13 mouse cellular contexts compared by ENCODE assay signal in the genomic region with DNA sequence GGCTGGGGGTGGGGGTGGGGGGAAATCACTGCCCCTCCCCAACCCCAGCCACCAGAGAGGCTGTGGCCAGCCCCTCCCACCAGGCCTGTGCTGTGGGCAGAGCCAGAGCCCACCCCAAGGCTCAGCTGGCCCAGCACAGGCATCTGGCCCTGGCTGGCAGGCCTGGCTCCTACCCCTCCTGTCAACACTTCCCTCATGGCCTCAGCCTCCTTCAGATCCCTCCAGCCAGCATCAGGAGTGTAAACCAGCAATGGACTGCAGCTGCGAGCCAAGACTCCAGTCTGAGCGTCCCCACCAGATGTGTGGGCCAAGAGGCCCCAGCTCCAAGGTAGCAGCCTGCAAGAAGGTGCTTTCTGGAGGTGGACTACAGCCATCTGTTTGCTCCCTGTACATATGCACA.
DNase-seq lines count a peak whose midpoint lies in the region; ATAC-seq and TF ChIP-seq lines count a peak whose summit lies in the region.
"Had no signal": no experiment of that assay in that cellular context is flagged by ENCODE, and none has a peak within 500 bp of the region (broad histone marks: within the 10 kb centered on the region; RNA-seq: fewer than 3 reads in every experiment).

No protein-coding gene starts in this region.

- no peaks in the 10 kb centered on the region for H3K27me3 ChIP-seq in hindbrain, embryonic 12.5 days
- no peaks in the 10 kb centered on the region for H3K27me3 ChIP-seq in hindbrain, embryonic 13.5 days
- no peaks in the 10 kb centered on the region for H3K27me3 ChIP-seq in neural tube, embryonic 11.5 days (ENCODE audit: control insufficient read depth, insufficient read depth, low read length)
- H3K27me3 ChIP-seq in stomach, postnatal 0 days (ENCODE audit: control insufficient read depth, insufficient read depth, low read length), result no peaks in the 10 kb centered on the region
- H3K27me3 ChIP-seq: forebrain, embryonic 12.5 days had no signal

- no peaks in the 10 kb centered on the region for H3K36me3 ChIP-seq in hindbrain, embryonic 12.5 days
- no peaks in the 10 kb centered on the region for H3K36me3 ChIP-seq in hindbrain, embryonic 13.5 days
- no peaks in the 10 kb centered on the region for H3K36me3 ChIP-seq in neural tube, embryonic 11.5 days (ENCODE audit: control insufficient read depth, insufficient read depth, low read length)
- H3K36me3 ChIP-seq in stomach, postnatal 0 days (ENCODE audit: control insufficient read depth, insufficient read depth, low read length), result no peaks in the 10 kb centered on the region
- H3K36me3 ChIP-seq: forebrain, embryonic 12.5 days; hindbrain, embryonic 10.5 days had no signal

- no peak for TF ChIP-seq EP300 in stomach, postnatal 0 days (optimal IDR thresholded peaks at IDR 0.05)

- no peak for DNase-seq in neural tube, embryonic 11.5 days (ENCODE audit: low spot score)
- DNase-seq in neural tube, embryonic 10.5 days (ENCODE audit: extremely low spot score, low spot score), result no peak
- peak; percentile 65 to 70 for DNase-seq in heart, postnatal 10 days
- no peak for DNase-seq in stomach, postnatal 0 days (ENCODE audit: low spot score)
- DNase-seq in ovary, adult 18-20 months (ENCODE audit: low spot score), result no peak
- DNase-seq in adrenal gland, postnatal 14 days, result no peak
- DNase-seq: cerebellum, adult 2 months; kidney, adult 9 months had no signal

- WGBS in hindbrain, embryonic 12.5 days, result 82% methylated on average over 2 of the region's 2 CpGs
- 61% methylated on average over 2 of the region's 2 CpGs for WGBS in hindbrain, embryonic 13.5 days
- 50% methylated on average over 2 of the region's 2 CpGs for WGBS in neural tube, embryonic 11.5 days
- WGBS in stomach, postnatal 0 days, result 63% methylated on average over 2 of the region's 2 CpGs

- TF ChIP-seq CTCF in stomach, postnatal 0 days (IDR thresholded peaks at IDR 0.05; ENCODE audit: low read depth), result no peak

- H3K9me3 ChIP-seq in hindbrain, embryonic 12.5 days (replicated peaks), result no peaks in the 10 kb centered on the region
- H3K9me3 ChIP-seq in hindbrain, embryonic 13.5 days, result no peaks in the 10 kb centered on the region
- H3K9me3 ChIP-seq in neural tube, embryonic 11.5 days (ENCODE audit: control insufficient read depth, low read length), result no peaks in the 10 kb centered on the region
- H3K9me3 ChIP-seq in stomach, postnatal 0 days (ENCODE audit: control insufficient read depth, low read length), result no peaks in the 10 kb centered on the region
- H3K9me3 ChIP-seq: forebrain, embryonic 12.5 days; hindbrain, embryonic 10.5 days had no signal

- H3K27ac ChIP-seq in hindbrain, embryonic 12.5 days, result peak overlapping the region; percentile 24; the same call in 1 of the 2 replicates
- no peak overlapping the region for H3K27ac ChIP-seq in hindbrain, embryonic 13.5 days
- no peak overlapping the region for H3K27ac ChIP-seq in neural tube, embryonic 11.5 days (ENCODE audit: low read depth, low read length)
- no peak overlapping the region for H3K27ac ChIP-seq in stomach, postnatal 0 days (replicated peaks)
- H3K27ac ChIP-seq: forebrain, embryonic 12.5 days; hindbrain, embryonic 10.5 days; macrophage had no signal

- H3K4me1 ChIP-seq in hindbrain, embryonic 12.5 days, result peaks cover 14% of the 10 kb centered on the region
- H3K4me1 ChIP-seq in hindbrain, embryonic 13.5 days (replicated peaks), result peaks cover 16% of the 10 kb centered on the region
- H3K4me1 ChIP-seq in neural tube, embryonic 11.5 days (ENCODE audit: control insufficient read depth, insufficient read depth, low read length), result no peaks in the 10 kb centered on the region
- no peaks in the 10 kb centered on the region for H3K4me1 ChIP-seq in stomach, postnatal 0 days (replicated peaks; ENCODE audit: control insufficient read depth, insufficient read depth)

- 0 out of 2 replicates have a peak overlapping the region, but pooled peaks have one; percentile 39 for H3K9ac ChIP-seq in hindbrain, embryonic 12.5 days
- no peak overlapping the region for H3K9ac ChIP-seq in hindbrain, embryonic 13.5 days
- H3K9ac ChIP-seq in neural tube, embryonic 11.5 days (ENCODE audit: low read length), result peak overlapping the region; percentile 26; the same call in 1 of the 2 replicates
- peak overlapping the region; percentile 27; the same call in 1 of the 2 replicates for H3K9ac ChIP-seq in stomach, postnatal 0 days (ENCODE audit: low read length)
- H3K9ac ChIP-seq: forebrain, embryonic 12.5 days had no signal

- H3K4me3 ChIP-seq in hindbrain, embryonic 12.5 days, result no peak overlapping the region
- H3K4me3 ChIP-seq in hindbrain, embryonic 13.5 days, result no peak overlapping the region
- H3K4me3 ChIP-seq in neural tube, embryonic 11.5 days (ENCODE audit: low read depth, low read length), result no peak overlapping the region
- H3K4me3 ChIP-seq in stomach, postnatal 0 days (ENCODE audit: low read depth, low read length), result no peak overlapping the region
- H3K4me3 ChIP-seq: forebrain, embryonic 12.5 days; hindbrain, embryonic 10.5 days had no signal

- no peak for ATAC-seq in hindbrain, embryonic 12.5 days (ENCODE audit: low FRiP score)
- no peak for ATAC-seq in hindbrain, embryonic 13.5 days (ENCODE audit: low FRiP score)
- ATAC-seq in neural tube, embryonic 11.5 days (ENCODE audit: insufficient read depth, low FRiP score, low TSS enrichment), result no peak
- ATAC-seq in stomach, postnatal 0 days (ENCODE audit: low FRiP score, low TSS enrichment), result no peak

- intact Hi-C loops in heart, postnatal 10 days (cut with DNase I), result loop anchor here (10.0 kb wide), 1 partner anchor 299 kb away; no protein-coding TSS in a partner anchor

- no peak overlapping the region for H3K4me2 ChIP-seq in hindbrain, embryonic 12.5 days (replicated peaks)
- H3K4me2 ChIP-seq in hindbrain, embryonic 13.5 days, result no peak overlapping the region
- no peak overlapping the region for H3K4me2 ChIP-seq in neural tube, embryonic 11.5 days (ENCODE audit: low read depth)
- H3K4me2 ChIP-seq in stomach, postnatal 0 days (replicated peaks; ENCODE audit: low read depth), result no peak overlapping the region
- H3K4me2 ChIP-seq: forebrain, embryonic 12.5 days had no signal

Comparison
In these comparisons a context has a peak if more than half of its experiments do, and no peak if none do; other contexts are left out.
1. DNase-seq: peak in heart, postnatal 10 days (2 of 2); none in neural tube, embryonic 11.5 days (single experiment), neural tube, embryonic 10.5 days (single experiment), stomach, postnatal 0 days (single experiment), ovary, adult 18-20 months (single experiment) and adrenal gland, postnatal 14 days (single experiment).